Mouse (Mus musculus): Measurements from ENCODE around the gene Ier3. TPM values are rescaled to one million over a fixed set of nuclear protein-coding genes. Genes with fewer than 3 reads are reported as not detected.

Gene Ier3
- total RNA-seq, 2 experiments from 2014 or later: 39.7 to 42.5 TPM

DNA sequence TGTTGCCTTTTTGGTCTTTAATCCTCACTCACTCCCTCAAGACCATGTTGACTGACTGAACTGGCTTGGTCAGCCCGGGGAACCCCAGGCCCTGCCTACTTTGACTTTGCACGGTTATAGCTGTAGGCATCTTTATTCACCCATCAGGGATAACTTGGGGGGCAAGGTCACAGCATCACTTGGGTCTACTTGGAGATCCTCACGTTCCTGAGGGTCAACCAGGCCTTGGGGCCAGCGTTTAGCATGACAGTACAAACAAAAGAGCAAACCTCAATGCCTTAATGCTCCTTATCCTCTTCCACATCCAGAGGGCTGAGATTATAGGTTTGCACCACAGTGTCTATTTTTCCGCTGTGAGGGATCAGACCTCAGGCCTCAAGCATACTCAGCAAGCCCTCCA lies 9.2 kb upstream of the Ier3 start:
- DNase-seq: no peak

DNA sequence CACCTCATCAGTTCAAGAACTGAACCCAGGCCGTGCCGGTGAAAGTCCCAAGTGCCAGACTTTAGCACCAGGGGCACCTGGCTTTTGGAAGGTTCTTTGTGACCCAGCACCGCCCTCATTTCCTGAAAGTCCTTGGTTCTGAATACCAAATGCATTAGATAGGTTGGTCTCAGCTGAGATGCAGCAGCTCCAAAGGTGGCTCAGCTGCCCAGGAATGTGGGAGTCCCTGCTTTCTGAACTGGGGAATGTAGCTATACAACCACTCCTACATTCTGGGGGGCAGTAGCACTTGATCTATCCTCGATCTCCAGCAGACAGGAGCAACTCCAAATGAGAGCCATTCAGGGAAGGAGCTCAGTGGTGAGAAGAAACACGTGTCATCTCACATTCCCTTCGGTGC lies 8.7 kb upstream of the Ier3 start:
- DNase-seq: no peak

DNA sequence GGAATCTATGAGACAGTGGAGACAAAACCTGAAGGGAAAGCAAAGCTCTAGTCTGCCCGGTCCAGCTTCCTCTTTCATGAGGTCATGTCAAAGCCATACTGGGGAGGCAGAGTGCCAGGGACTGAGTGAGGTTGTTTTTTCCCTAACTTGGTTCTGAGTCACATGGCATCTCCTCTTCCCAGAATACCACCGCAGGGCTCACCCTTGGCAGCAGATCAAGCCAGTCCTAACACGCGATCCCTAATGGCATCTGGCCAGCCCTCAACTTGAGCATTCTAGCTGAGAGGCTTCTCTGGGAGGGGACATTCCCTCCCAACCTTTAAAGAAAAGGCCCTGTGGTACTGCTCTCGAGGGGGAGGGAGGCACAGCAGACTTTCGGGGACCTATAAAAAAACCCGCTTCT lies 8.2 kb upstream of the Ier3 start:
- peak; percentile 98 for DNase-seq

DNA sequence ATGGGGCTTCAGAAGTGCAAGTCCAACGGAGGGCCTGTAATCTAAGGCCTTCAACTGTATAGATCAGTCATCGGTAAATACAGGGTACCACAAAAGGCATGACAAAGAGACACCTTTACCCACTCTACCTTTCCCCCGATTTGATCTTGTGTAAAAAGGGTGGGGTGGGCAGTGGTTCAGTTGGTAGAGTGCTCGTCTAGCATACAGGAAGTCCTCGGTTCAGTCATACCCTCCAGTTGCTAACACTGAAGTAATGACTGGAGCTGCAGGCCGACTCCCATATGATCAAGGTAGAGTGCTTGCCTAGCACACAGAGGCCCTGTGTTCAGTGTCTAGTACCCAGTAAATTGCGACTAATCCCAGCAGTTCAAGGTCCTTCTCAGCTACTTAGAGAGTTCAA lies 7.8 kb upstream of the Ier3 start:
- no peak for DNase-seq

DNA sequence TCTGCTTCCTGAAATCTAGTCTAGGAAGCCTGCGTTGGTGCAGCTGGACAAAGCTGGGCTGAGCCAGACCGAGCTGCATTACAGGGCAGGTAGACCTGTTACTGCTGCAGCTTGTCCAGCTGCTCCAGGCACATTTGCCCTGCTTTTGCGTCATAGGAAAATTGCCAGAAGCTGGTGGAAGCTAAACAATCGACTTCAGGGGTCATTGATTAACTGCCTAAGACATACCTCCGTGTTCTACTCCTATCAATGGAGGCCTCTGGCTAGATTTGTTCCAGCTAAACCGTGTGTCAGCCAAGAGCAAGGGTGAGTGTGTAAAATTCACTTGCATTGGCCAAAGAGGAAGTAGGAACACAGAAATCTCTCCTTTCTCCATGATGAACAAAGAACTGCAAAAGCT lies 6.8 kb upstream of the Ier3 start:
- no peak for DNase-seq

DNA sequence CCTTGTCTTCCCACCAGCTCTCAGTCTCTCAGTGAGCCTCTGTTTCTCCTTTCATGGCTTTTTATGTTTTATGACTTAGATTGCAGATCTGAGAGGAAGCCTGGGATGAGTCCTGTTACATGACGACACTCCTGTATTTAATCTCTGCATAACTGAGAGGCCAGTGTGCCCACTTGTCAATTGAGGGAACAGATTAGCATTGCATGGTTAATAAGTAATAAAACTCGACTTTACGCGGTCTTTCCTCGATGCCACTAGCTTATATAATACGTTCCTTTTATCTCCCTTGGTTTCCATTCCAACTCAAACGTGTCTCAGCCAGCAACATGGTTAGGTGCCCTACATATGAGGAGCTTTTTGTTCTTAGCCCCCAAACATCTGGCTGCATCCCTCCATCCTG lies 5.6 kb upstream of the Ier3 start:
- no peak for DNase-seq

DNA sequence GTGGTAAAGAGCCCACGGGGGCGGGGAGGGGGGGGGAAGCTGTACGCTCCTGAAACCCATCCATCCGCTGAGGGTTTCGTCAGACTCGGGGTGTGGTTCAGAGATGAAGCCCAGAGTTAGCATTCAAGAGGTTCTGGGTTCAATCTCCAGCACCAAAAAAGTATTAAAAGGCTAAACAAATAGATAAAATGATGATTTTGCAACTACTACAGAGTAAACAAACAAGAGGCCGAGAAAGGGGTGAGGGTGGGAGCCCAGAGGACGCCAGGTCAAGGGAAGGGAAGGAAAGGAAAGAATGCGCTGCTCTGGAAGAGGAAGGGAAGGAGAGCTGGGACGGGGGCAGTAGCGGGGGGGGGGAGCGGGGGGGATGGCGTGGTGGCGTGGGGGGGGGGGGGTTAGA lies 4.8 kb upstream of the Ier3 start:
- DNase-seq: no peak

DNA sequence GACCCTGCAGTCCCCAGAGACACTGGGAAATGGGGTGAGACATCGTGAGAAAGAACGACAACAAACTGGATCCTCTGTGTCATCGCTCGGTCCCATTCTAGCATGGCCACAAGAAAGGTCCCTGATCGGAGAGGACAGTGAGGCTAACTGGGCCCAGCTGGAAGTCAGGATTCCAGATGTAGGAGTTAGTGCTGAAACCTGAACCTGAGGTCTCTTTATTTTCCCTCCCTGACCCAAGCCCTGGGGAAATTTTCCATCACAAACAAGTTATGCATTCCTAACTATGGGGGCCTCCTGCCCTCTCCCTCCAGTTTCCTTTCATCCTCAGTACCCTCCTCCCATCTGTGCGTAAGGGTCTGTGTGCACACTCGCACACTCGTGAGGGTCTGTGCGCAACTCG lies 4.3 kb upstream of the Ier3 start:
- DNase-seq: no peak

DNA sequence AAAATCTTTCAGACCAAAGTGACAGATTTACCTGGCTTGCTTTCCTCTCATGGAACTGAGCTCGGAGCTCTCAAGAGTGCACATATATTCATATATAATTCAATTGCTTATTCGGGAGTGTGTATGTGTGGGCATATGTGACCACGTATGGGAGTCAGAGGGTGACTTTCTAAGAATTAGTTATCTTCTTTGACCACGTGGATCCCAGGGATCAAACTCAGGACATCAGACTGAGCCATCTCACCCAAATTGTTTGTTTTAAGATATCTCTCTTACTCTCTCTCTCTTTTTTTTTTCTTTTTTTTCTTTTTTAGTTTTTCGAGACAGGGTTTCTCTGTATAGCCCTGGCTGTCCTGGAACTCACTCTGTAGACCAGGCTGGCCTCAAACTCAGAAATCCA lies 1.4 kb upstream of the Ier3 start:
- DNase-seq: no peak

DNA sequence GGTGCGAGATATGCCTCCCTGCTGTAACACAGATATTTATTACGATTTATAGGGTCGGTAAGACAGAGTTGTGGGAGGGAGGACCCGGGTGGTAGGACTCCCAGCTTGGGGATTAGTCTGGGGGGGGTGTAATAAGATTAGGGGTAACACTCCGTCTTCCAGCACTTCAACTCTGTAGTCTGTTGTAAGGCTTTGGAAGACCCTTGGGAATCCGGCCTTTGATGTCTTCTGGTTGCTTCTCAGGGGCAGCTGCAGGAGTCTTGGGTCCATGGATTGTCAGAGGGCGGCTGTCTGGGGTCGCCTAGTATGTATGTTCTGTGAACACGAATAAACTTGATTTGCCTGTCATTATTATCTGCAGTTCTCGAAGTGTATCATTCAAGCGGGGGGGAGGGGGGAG lies 1.1 kb downstream of the Ier3 start:
- no peak for DNase-seq

DNA sequence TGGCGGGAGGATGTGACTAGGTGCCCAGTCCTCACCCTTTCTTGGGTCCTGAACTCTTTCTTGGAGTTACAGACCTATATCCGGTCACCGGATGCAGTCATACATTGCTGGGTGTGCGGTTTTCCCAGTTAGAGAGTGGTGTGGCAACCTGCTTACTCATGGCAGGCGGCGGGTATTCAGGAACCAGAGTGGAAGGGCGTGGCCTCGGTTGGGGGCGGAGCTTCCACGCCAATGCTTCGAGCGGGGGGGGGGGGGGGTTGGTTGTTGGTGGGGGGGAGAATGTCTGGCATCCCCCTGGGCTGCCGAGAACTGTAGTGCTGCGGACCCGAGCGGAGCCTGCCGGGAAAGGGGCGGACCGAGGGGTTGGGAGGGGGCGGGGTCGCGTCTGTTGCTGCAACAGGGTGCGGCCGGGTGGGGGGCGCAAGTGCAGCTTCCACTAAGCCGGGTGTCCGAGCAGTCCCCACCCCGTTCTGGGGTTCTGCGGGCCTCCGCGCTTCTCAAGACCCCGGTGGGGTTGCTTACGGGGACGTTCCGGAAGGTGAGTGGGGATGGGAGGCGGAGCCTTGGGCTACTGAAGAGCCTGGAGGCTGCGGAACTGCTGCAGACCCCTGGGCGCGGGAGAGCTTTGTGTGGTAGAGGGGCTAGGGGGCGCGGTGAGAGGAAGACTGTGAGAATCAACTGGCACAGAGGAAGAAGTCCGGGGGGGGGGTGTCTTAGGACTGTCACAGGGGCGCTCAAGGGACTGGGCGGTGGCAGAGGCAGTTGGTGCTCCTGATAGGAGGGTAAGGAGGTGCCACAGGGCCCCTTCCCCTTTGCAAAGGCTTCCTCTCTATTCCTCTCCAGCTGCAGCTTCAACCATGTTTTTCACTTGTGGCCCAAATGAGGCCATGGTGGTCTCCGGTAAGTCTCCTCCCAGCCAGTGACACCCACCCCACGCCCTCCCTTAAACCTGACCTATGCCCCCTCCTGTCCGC lies 1.8 kb downstream of the Ier3 start, which contains the start of gene Flot1:
Gene Flot1 (plus strand): TSS at position 267 of the 974 bp plus-strand sequence.
- peak; percentile 91 for DNase-seq

DNA sequence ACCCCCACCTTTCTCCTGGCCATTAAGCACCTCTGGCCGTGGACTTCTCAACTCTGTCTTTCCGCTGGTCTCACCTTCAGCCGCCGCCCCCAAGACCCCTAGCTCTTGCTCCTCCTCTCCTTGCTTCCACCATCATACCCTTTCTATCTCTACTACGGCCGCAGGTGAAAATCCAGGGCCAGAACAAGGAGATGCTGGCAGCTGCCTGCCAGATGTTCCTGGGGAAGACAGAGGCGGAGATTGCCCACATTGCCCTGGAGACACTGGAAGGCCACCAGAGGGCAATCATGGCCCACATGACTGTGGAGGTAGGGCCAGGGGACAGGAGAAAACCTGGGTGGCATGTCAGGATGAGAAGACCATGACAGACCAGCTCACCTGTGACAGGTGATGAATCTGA lies 2.9 kb downstream of the Ier3 start:
- no peak for DNase-seq

DNA sequence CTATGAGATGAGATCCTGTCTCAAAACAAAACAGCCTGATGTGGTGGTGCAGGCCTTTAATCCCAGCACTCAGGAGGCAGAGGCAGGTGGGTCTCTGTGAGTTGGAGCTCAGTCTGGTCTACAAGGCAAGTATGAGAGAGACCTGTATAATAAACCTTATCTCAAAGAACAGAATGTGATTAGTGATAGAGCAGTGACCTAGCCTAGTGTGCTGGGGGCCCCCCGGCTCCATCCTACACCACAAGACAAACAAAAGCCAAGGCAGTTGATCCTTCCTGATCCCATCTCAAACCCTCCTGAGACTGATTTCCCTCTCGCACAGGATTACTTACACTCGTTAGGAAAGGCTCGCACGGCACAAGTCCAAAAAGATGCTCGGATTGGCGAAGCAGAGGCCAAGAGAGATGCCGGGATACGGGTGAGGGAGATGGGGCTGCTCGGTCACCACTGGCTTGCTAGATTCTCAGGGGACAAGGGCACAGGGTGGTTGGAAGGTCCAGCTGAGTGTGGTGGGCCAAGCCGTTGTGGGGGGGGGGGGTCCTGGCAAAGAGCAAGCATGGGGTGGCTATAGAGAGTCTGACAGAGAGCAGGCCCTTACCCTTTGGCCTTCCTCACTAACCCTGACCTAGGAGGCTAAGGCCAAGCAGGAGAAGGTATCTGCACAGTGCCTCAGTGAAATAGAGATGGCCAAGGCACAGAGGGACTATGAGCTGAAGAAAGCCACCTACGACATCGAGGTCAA lies 3.8 kb downstream of the Ier3 start:
- DNase-seq: no peak

DNA sequence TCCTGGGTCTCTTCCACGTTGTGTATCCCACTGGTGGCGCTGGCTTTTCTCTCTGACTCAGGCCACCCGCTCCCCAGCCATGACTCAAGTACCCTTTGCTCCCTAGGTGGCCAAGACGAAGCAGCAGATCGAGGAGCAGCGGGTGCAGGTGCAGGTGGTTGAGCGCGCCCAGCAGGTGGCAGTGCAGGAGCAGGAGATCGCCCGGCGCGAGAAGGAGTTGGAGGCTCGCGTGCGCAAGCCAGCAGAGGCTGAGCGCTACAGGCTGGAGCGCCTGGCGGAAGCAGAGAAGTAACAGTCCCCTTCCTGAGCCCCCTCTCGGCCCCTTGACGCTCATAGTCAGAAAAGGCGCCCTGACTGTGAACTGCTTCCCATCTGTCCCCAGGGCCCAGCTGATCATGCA lies 8.3 kb downstream of the Ier3 start:
- DNase-seq: peak; percentile 92

DNA sequence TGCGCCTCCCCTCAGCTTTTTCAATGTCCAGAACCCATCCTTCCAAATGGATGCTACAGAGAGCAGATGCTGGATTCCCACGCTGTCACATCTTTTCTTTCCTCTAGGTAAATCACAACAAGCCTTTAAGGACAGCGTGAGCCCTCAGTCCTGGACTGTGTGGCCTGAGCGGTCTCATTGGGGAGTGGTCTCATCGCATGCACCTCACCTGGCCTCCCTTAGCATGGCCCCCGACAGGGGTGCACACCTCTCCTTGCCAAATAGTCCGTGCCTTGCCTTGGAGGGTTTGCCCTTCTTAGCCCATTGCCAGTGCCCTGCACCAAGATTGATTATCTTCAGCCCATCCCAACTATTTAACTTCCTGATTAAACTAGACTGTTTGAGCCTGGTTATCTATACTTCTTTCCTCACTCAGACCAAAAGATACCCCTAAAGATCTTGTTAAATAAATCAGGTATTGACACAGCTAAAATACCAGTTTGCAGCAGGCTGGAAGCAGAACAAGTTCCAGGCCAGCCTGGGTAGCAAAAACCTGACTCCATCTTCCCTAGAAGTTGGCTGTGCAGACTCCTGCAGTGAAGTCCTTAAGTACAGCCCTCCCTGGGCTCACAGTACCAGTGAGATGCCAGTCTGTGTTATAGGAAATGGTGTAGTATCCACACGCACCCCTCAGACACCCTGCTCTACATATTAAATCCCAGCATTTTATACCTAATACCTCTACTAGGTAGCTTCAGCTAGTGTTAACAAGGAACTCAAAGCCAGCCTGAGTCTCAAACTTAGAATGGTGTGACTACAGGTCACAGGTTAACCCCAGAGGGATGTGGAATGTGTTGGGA lies 11.1 kb downstream of the Ier3 start:
- no peak for DNase-seq

DNA sequence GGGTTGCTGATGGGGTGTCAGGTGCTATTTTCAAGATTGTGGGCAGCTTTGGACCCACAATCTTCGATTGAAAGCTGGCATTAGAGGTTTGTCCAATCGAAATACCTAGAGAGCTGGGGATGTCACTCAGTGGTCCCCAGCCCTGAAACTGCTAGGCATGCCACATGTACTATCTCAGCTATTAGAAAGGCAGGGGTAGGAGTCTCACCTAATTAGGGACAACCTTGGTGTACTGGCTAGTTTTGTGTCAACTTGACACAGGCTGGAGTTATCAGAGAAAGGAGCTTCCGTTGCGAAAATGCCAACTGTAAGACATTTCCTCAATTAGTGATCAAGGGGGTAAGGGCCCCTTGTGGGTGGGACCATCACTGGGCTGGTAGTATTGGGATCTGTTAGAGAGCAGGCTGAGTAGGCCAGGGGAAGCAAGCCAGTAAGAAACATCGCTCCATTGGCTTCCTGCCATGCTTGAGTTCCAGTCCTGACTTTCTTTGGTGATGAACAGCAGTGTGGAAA lies 11.8 kb downstream of the Ier3 start:
- DNase-seq: no peak

DNA sequence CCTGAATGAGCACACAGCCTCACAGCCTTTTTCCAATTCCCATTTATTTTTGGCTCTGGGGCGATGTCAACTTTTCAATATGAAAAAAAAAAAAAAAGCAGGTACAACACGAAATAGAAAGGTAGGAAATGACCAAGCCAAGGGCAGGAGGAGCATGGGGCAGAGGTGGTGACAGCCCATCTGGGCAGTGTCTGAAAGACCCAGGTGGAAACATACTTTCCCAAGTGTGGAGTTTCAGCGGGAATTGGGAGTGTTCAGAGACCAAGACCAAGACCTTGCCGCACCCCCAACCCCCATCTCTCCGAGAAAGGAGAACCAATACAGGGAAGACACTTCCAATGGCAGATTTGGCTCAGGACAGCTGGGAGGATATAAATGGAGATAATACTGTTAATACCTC lies 12.4 kb downstream of the Ier3 start:
- DNase-seq: no peak

DNA sequence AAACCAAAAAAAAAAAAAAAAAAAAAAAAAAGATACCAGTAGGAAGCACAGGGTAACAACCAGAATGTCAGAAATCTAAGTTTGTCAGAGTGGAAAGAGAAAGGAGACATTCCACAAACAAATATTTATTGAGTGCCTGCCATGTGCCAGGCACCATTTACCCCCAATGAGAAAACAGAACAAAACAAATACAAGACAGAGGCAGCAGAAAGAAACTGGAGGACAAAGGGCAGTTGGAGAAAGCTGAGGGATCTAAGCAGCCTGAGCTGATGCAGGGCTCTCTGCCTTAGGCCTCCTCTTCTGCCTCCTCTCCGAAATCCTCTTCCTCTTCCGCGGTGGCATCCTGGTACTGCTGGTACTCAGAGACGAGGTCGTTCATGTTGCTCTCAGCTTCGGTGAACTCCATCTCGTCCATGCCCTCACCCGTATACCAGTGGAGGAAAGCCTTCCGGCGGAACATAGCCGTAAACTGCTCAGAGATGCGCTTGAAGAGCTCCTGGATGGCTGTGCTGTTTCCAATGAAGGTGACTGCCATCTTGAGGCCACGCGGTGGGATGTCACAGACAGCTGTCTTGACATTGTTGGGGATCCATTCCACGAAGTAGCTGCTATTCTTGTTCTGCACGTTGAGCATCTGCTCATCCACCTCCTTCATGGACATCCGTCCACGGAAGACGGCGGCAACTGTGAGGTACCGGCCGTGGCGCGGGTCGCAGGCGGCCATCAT lies 13.4 kb downstream of the Ier3 start:
- no peak for DNase-seq

DNA sequence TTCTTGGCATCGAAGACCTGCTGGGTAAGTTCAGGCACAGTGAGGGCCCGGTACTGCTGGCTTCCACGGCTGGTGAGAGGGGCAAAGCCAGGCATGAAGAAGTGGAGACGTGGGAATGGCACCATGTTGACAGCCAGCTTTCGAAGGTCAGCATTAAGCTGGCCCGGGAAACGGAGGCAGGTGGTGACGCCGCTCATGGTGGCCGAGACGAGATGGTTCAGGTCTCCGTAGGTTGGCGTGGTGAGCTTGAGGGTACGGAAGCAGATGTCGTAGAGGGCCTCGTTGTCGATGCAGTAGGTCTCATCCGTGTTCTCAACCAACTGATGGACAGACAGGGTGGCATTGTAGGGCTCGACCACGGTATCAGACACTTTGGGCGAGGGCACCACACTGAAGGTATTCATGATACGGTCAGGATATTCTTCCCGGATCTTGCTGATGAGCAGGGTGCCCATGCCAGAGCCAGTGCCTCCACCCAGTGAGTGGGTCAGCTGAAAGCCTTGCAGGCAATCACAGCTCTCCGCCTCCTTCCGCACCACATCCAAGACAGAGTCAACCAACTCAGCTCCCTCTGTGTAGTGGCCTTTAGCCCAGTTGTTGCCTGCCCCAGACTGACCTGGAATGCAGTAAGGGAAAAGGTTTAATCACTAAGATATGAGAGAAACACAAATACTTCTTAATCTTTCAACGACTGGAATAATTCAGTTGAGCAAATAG lies 14.1 kb downstream of the Ier3 start:
- DNase-seq: no peak

DNA sequence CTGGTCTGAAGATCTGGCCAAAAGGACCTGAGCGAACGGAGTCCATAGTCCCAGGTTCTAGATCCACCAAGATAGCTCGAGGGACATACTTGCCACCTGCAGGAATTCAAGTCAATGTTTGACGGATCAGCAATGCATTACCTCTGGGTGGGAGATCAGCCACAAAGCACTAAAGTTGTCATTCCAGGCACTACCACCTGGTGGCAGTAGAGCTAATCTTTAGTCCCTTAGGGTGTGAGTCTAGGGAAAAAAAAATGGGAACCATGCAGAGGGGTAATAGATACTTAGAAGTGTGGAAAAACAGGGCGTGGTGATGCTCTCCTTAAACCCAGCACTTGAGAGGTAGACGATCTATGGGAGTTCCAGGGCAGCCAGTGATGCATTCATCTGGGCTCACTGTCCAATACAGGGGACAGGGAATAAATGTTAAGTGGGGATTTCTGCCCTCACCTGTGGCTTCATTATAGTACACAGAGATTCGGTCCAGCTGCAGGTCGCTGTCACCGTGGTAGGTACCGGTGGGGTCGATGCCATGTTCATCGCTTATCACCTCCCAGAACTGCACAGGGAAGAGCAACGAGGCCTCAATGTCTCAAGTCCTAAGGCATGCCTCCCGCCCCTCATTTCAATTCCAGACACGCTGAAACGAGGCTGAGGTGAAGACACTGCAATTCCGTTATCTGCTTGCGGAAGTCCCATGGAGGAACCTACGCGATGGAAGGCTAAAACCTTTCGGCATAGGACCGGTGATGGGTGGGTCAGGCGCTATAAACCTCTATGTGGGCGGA lies 14.9 kb downstream of the Ier3 start:
- DNase-seq: peak; percentile 93

All from heart, postnatal 4 days (tissue).